Mouse (Mus musculus) neural tube, embryonic 14.5 days (tissue): ENCODE data around the gene Kcnma1. TPM values are rescaled to one million over a fixed set of nuclear protein-coding genes. Genes with fewer than 3 reads are reported as not detected.
A peak's percentile ranks its signal among the peaks of the same experiment; 100 is the strongest.

Source experiments
- ATAC-seq: fragments of 200-750 bp; cut with Nextera tagmentation; 2 replicates; pipeline ENCODE4 v1.8.0; 2017; ENCODE audit warnings: low read depth, mild to moderate bottlenecking, moderate TSS enrichment, moderate library complexity
- H3K27ac ChIP-seq: fragments of 300-500 bp; sonication (generic); 2 replicates; pipeline ENCODE4 v1.5.1; 2014; ENCODE audit warnings: low read depth, mild to moderate bottlenecking, control low read depth, low read length, moderate library complexity, mixed read lengths
- H3K27me3 ChIP-seq: fragments of 300-500 bp; sonication (generic); 2 replicates; pipeline ENCODE4 v1.6.1; 2014; ENCODE audit warnings: low read length; ENCODE audit not compliant: control insufficient read depth, insufficient read depth
- H3K36me3 ChIP-seq: fragments of 300-500 bp; sonication (generic); 2 replicates; pipeline ENCODE4 v1.6.1; 2014; ENCODE audit warnings: low read length, mixed read lengths; ENCODE audit not compliant: control insufficient read depth, insufficient read depth
- H3K4me1 ChIP-seq: fragments of 300-500 bp; sonication (generic); 2 replicates; pipeline ENCODE4 v1.6.1; 2014; ENCODE audit warnings: low read length; ENCODE audit not compliant: control insufficient read depth, insufficient read depth
- H3K4me2 ChIP-seq: fragments of 300-500 bp; sonication (generic); 2 replicates; pipeline ENCODE4 v1.6.1; 2014; ENCODE audit warnings: mild to moderate bottlenecking, low read depth, low read length, control low read depth
- H3K4me3 ChIP-seq: fragments of 300-500 bp; sonication (generic); 2 replicates; pipeline ENCODE4 v1.5.1; 2014; ENCODE audit warnings: low read depth, low read length, control low read depth, mixed read lengths
- H3K9ac ChIP-seq: fragments of 300-500 bp; sonication (generic); replicated peaks from 2 replicates; pipeline ENCODE4 v1.6.1; 2014; ENCODE audit warnings: low read depth, mild to moderate bottlenecking, control low read depth, low read length, mixed read lengths
- H3K9me3 ChIP-seq: fragments of 300-500 bp; sonication (generic); 2 replicates; pipeline ENCODE4 v1.6.1; 2016; ENCODE audit warnings: low read length; ENCODE audit not compliant: control insufficient read depth
- WGBS: fragments of 180-500 bp; shearing (Covaris S2); extraction: QIAGEN DNeasy Blood & Tissue Kit; methylation state at CpG from one replicate; pipeline ENCODE4 v1.1.7; 2014; 5-methylcytosine and 5-hydroxymethylcytosine counted together
- polyA plus RNA-seq: library from polyadenylated mRNA; unstranded; fragments of >200 nt; fragmentation: Nextera tagmentation; extraction: Ambion mirVana; gene quantifications from 2 replicates; pipeline ENCODE4 v1.2.1, GENCODE M21; 2014

Gene Kcnma1
- polyA plus RNA-seq, 1 experiment from 2014 or later = 28.9 TPM

DNA sequence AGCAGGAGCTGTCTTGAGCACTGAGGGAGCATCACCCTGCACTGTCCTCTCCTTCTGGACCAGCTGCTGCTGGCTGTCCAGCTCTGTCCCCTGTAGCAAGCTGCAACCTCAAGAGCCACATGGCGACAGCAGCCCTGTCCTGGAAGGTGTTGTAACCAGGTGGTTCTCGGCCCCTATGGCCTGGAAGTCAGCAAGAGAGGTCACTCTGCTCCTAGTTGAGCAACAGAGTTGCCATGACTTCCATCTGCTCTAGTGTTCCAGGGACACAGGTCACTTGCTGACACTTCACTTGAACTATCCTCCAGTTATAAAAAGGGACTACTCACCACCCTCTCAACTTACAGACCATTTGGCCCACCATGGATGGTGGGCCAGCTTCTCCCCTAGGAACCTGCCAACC, 139.7 kb downstream of the Kcnma1 start:
- H3K27ac ChIP-seq = no peak overlapping the region
- ATAC-seq = no peak
- no peaks in the 10 kb centered on the region for H3K36me3 ChIP-seq
- H3K4me1 ChIP-seq = peaks cover 3% of the 10 kb centered on the region; the same call in 1 of the 2 replicates
- no peaks in the 10 kb centered on the region for H3K27me3 ChIP-seq
- H3K4me2 ChIP-seq = no peak overlapping the region
- no peak overlapping the region for H3K4me3 ChIP-seq
- WGBS = 100% methylated on average over 2 of the region's 2 CpGs
- no peaks in the 10 kb centered on the region for H3K9me3 ChIP-seq
- H3K9ac ChIP-seq = no peak overlapping the region

DNA sequence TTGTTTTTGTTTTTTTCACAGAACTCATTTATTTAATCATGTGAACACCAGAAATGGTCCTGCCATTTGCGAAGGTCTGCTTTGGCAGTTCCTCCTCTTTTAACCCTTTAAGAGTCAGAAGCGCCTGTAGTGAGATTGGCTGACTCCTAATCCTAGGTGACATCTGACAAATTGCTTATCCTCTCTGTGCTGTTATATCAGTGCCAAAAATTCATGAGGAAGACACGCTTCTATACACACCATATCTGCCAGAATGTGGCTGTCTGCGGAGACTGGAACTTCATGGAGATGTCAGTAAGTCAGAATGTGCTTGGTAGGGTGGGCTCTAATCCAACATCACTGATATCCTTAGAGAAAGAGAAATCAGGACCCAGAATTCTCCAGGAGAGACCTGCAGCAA, 157.3 kb downstream of the Kcnma1 start:
- 88% methylated on average over 4 of the region's 4 CpGs for WGBS
- Histone ChIP-seq H3K4me1 (no peaks in the 10 kb centered on the region), H3K9ac (no peak overlapping the region), H3K4me2 (no peak overlapping the region), H3K9me3 (no peaks in the 10 kb centered on the region), H3K27ac (no peak overlapping the region), H3K27me3 (no peaks in the 10 kb centered on the region), H3K4me3 (no peak overlapping the region), H3K36me3 (no peaks in the 10 kb centered on the region)
- ATAC-seq = no peak

DNA sequence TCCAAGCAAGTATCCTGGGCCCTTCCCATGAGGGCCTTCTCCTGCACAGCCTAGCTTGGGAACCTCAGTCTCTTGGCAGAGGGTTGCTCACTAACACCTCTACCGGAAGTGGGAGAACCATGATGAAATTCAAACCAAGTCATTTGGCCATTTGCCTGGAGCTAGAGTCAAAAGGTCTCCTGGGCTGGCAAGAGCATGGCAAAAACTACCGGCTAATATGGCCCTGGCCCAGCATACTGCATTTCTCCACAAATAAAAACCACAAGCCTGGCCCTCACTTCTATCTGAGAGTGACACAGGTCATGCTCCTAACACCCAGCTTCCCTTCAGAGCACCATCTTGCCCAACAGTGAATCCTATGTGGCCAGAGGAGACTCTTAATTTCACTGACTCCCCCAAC, 159.3 kb downstream of the Kcnma1 start:
- ATAC-seq = no peak
- Histone ChIP-seq H3K4me1 (no peaks in the 10 kb centered on the region), H3K9me3 (no peaks in the 10 kb centered on the region), H3K4me3 (no peak overlapping the region), H3K27me3 (no peaks in the 10 kb centered on the region), H3K9ac (no peak overlapping the region), H3K36me3 (no peaks in the 10 kb centered on the region), H3K27ac (no peak overlapping the region), H3K4me2 (no peak overlapping the region)
- 80% methylated on average over 2 of the region's 2 CpGs for WGBS

DNA sequence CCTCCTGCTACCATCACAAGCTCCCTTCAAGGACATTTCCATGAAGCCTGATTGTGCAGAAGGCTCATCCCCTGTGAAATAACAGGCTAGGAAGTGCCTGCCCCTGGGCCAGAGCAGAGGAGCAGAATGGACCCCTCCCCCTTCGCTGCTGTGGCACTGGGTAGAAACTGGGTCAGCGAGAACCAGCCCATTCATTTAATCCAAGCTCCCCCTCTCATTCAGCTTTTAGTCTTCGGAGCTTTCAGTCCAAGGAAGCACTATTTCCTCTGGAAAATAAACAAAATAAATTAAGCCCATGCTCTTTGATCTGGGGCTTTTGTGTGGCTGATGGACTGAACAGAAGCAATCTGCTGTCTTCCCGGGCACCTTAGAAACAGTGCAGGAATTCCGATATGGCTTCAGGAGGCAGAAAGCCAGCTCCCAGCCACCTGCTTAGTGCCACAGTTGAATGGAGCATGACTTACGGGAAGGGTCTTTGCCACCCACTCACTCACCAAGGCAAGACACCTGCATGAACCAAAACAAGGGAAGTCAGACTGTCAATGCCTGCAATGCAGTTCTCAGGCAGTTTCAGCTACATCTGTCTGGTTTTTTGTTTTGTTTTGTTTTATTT, 165.7 kb downstream of the Kcnma1 start:
- Histone ChIP-seq H3K9ac (no peak overlapping the region), H3K36me3 (no peaks in the 10 kb centered on the region), H3K4me1 (peaks cover 11% of the 10 kb centered on the region; the same call in 1 of the 2 replicates), H3K9me3 (no peaks in the 10 kb centered on the region), H3K27me3 (no peaks in the 10 kb centered on the region), H3K27ac (peak overlapping the region; percentile 28; the same call in 1 of the 2 replicates), H3K4me2 (no peak overlapping the region), H3K4me3 (no peak overlapping the region)
- peak; percentile 78 for ATAC-seq
- 13% methylated on average over 6 of the region's 6 CpGs for WGBS

DNA sequence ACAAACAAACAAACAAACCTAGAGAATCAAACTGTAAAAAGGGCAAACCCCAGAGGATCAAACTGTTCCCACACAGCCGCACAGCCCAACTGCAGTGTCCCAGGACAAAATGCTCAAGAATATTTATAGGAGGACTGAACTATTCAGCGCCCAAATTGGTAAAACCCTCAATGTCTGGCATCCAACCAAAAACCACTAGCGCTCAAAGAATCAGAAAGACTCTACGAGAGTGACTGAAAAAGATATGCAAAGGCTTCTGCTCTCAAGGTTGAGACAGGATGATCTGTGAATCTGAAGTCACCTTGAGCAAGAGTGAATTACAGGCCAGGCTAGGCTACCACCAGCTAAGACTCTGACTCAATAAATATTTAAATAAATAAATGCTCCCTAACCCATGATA, 167.6 kb downstream of the Kcnma1 start:
- no peaks in the 10 kb centered on the region for H3K36me3 ChIP-seq
- no peaks in the 10 kb centered on the region for H3K27me3 ChIP-seq
- H3K4me1 ChIP-seq = peaks cover 11% of the 10 kb centered on the region; the same call in 1 of the 2 replicates
- H3K4me3 ChIP-seq = no peak overlapping the region
- ATAC-seq = no peak
- no peak overlapping the region for H3K27ac ChIP-seq
- H3K9me3 ChIP-seq = no peaks in the 10 kb centered on the region
- no peak overlapping the region for H3K4me2 ChIP-seq
- H3K9ac ChIP-seq = no peak overlapping the region
- 75% methylated on average over 4 of the region's 4 CpGs for WGBS

DNA sequence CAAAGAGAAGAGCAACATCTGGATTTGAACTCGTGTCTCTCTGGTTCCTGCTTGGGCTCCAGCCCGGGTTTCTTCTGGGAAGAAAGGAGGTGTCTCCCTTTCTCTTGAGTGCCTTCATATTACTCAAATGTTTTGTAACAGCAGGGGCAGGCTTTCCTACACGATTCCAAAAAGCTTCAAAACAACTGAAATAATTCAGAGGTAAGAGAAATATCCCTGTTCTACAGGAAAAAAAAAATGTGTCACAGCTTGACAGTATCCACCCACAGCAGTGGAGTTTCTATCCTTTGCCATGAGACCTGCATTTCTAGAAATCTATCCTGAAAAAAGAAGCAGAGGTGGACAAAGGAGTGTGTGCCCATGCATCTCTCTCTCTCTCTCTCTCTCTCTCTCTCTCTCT, 172.3 kb downstream of the Kcnma1 start:
- no peak overlapping the region for H3K4me2 ChIP-seq
- no peak for ATAC-seq
- WGBS = 82% methylated on average over 3 of the region's 3 CpGs
- H3K27ac ChIP-seq = no peak overlapping the region
- no peaks in the 10 kb centered on the region for H3K27me3 ChIP-seq
- no peak overlapping the region for H3K9ac ChIP-seq
- no peaks in the 10 kb centered on the region for H3K4me1 ChIP-seq
- H3K4me3 ChIP-seq = no peak overlapping the region
- H3K36me3 ChIP-seq = no peaks in the 10 kb centered on the region
- no peaks in the 10 kb centered on the region for H3K9me3 ChIP-seq

DNA sequence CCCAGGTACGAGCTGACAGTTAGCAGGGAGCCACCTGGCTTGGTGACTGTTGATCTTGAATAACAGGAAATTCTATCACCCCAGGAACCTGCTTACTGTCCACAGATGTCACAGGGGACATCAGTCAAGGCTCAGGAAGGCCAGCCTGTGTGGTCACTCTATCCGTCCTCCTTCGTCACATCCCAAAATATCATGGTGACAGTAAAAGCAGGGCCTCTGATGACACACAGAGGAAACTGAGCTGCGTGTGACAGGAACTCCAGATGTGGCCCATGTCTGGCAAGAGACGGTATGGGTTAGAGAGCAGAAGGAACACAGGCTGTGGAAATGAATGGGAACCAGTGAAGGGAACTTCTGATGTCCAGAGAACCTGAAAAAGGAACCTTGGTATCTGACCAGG, 174.7 kb downstream of the Kcnma1 start:
- Histone ChIP-seq H3K36me3 (no peaks in the 10 kb centered on the region), H3K4me2 (no peak overlapping the region), H3K4me3 (no peak overlapping the region), H3K27me3 (no peaks in the 10 kb centered on the region), H3K9ac (no peak overlapping the region), H3K4me1 (peaks cover 3% of the 10 kb centered on the region; the same call in 1 of the 2 replicates), H3K27ac (no peak overlapping the region), H3K9me3 (no peaks in the 10 kb centered on the region)
- no peak for ATAC-seq
- 81% methylated on average over 5 of the region's 5 CpGs for WGBS

DNA sequence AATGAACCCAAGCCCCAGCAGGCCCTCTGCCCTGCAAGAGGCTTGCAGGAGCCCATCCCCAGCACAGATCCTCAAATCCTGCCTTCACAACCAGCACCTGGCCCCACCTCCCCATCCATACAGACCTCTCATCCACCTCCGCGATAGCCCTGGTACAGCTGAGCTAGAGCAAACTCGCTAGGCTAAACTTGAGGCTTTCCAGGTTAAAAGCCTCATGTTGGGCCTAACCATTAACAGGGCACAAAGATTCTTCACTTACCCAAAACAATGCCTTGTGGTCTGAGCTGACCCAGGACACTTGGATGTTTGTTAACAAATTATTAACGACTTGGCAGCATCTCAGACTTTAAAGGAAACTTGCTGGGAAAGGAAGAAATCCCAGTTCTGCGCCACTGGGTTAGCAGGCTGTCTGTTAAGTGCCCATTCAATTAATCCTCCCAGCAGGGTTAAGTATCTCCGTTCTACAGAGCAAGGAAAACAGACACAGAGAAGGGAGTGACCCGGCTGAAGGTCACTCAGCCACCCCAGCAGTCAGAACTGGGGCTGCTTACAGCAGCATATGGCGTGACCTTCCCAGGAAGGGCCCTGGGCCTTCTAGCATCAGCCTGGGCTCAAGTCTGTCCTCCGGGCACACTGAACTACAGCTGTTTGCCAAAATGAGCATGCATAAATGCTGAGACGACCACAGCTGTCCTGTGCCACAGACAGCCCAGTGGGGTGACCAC, 178.7 kb downstream of the Kcnma1 start:
- 38% methylated on average over 10 of the region's 10 CpGs for WGBS
- no peak overlapping the region for H3K9ac ChIP-seq
- H3K4me2 ChIP-seq = no peak overlapping the region
- no peak overlapping the region for H3K27ac ChIP-seq
- H3K4me3 ChIP-seq = no peak overlapping the region
- no peaks in the 10 kb centered on the region for H3K36me3 ChIP-seq
- peaks cover 9% of the 10 kb centered on the region for H3K4me1 ChIP-seq
- ATAC-seq = no peak; the same call in 1 of the 2 replicates
- no peaks in the 10 kb centered on the region for H3K9me3 ChIP-seq
- H3K27me3 ChIP-seq = no peaks in the 10 kb centered on the region

DNA sequence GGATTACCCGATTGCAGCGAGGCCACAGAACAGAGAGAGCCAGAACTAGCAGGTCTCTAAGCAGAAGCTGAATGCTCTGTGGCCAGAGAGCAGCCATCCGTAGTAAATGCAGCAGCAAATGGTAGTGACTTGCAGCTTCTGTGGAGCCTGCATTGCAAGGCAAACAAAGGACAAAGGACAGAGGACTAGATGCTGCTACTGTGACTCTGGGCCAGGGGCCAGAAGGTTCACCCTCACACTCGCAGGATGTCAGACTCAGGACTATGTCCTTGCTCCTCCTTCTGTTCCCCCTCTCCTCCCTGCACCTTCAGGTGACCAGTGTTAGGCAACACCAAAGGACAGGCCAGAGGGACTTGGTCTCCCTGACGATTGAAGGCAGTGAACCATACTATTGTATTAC, 183.0 kb downstream of the Kcnma1 start:
- Histone ChIP-seq H3K27ac (peak overlapping the region; percentile 12), H3K9ac (no peak overlapping the region)

More for the DNA sequence above, 183.0 kb downstream of the Kcnma1 start:
- no peaks in the 10 kb centered on the region for H3K27me3 ChIP-seq
- no peak overlapping the region for H3K4me2 ChIP-seq
- ATAC-seq = peak; percentile 41; the same call in 1 of the 2 replicates
- no peaks in the 10 kb centered on the region for H3K36me3 ChIP-seq
- H3K9me3 ChIP-seq = no peaks in the 10 kb centered on the region
- no peak overlapping the region for H3K4me3 ChIP-seq
- WGBS = 24% methylated on average over 5 of the region's 5 CpGs
- H3K4me1 ChIP-seq = peaks cover 11% of the 10 kb centered on the region
